Mouse (Mus musculus): ENCODE measurements around the gene Kcmf1. TPM values are rescaled to one million over a fixed set of nuclear protein-coding genes. Genes with fewer than 3 reads are reported as not detected.

Gene Kcmf1
- 10 to 100 TPM; 66.2 to 67.2 (median 67.1) TPM for total RNA-seq (2022)

DNA sequence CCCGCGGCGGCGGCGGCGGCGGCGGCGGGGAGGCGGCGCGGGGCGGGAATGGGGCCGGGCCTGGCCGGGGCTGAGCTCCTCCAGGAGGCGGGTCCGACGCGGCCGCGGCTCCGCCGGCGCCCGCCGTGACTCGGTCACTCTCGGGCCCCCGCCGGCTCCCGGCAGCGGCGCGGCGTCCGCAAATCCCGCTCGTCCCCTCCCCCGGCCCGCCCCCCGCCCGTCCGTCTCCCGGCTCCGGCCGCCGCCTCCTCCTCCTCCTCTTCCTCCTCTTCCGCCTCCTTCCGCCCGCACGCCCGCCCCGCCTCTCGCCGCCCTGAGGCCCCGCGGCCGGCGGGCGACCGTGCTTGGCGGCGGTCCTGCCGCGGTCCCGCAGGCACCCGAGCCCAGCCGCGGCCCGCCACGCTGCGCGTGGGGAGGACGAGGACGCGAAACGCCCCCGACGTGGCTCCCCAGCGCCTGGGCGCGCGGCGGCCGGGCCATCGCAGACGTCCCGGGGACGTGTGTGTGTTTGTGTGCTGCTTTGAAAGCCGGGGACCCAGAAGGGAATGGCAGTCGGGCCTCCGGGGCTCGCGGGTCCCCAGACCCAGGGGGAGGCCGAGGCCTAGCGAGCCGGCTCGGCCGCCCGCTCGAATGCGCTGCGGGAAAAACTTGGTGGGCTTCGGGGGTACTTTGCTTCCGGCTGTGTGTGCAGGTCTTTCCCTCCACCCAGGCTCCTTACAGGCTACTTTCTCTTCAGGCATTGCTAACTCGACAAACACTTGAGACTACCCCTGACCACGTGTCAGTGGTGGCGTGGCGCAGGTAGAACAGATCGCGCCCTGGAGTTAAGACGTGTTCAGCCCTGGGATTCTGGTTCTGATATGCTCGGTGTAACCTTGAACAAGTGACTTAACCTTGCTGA is at the start of gene Kcmf1:
Gene Kcmf1 (minus strand): TSS at position 199 of the 901 bp plus-strand sequence.
- peak; percentile 41 to 53 for DNase-seq (ENCODE audit: low spot score in 2 of 2)

DNA sequence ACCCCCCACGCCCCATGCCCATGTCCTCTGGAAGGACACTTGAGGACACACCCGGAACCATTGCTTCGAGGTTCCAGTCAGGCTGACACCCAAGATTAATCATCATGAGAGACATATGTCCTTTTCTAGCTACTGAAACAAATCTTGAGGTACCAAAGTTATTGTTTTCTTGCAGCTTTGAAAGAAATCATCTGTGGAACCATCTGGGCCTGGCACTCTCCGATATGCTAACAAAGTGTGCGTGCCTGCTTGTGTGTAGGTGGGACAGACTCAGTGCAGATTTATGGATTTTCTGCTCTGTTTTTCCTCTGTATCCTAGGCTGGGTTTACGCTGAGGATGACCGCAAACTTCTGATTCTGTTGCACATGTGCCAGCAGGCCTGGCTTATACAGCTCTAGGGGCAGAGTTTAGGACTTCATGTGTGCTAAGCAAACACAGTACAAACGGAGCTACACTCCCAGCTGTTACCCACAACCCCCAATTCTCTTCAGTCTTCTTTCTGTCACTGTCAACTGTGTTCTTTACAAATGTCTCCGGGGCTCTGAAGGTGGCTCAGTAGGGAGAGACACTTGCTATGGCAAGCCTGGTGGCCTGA is 49.5 kb upstream of the Kcmf1 start:
- DNase-seq (ENCODE audit: low spot score in 2 of 2), result peak in 1 of 2 experiments; percentile 86

DNA sequence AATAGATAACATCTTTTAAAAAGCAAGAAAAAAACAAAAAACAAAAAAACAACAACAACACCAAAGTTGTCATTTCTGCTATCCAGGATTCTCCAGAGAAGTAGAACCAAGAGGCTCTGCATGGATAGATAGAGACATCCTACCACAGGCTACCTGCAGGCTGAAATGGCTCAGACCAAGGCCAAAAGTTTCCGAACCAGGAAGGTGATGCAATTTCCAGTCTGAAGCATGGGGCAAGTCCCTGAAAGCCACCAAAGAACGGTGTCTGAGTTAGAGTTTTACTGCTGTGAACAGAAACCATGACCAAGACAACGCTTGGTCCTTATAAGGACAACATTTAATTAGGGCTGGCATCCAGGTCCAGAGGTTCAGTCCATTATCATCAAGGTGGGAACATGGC is 48.6 kb upstream of the Kcmf1 start:
- DNase-seq (ENCODE audit: low spot score in 2 of 2), result no peak

DNA sequence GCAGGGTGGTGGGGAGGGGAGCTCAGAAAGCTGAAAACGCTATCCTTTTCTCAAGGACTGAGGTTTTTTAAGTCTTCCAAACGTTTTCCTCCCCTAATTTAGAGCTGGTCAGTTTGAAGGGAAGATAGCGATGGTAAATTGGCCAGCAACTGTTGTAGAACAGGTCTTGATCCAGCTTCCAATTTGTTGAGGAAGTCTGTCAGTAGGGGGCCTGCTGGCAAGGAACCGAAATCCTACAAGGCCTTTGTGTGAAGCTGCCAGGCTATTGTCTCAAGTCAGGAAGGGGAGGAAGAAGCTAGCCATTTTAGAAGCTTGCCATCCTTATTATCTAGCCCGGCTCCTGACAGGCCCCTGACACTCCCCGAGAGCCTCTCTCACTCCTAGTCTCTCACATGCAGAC is 48.2 kb upstream of the Kcmf1 start:
- no peak for DNase-seq (ENCODE audit: low spot score in 2 of 2)

DNA sequence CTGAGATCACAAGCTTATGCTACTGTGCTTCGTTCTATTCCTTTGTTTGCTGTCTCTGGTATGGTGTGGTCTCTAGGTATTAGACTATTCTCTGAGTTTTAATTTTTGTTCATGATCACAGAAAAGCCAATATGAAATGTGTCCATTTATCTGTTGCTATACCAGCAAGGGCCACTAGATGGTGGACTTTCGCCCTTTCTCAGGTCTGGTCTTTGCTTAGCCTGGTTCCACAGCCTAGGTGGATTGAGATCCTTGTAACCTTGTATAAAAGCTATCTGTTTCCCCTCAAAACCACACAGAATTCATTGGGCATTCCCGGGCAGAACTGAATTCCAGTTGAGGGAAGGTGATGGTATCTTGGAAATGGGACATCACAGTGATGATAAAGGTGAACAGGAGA is 40.7 kb upstream of the Kcmf1 start:
- peak; percentile 31 to 32 for DNase-seq (ENCODE audit: low spot score in 2 of 2)

DNA sequence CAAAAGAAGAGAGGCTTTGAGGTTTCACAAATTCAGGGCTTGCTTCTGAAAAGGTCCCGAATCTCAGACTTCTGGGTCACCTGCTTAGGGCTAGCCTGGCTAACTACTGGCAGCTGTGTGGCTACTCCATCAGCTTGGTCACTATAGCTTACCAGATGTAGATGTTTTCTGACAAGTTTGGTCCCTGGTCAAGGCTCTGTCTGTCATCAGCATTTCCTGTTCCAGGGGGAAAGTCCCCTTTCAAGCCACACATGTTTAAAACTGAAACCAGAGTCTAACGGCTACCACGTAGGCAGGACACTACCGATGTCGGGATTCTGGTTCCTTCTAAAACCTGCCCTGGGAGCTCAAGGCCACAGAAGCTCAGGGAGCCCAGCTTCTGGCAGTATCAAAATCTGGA is 38.1 kb upstream of the Kcmf1 start:
- no peak for DNase-seq (ENCODE audit: low spot score in 2 of 2)

DNA sequence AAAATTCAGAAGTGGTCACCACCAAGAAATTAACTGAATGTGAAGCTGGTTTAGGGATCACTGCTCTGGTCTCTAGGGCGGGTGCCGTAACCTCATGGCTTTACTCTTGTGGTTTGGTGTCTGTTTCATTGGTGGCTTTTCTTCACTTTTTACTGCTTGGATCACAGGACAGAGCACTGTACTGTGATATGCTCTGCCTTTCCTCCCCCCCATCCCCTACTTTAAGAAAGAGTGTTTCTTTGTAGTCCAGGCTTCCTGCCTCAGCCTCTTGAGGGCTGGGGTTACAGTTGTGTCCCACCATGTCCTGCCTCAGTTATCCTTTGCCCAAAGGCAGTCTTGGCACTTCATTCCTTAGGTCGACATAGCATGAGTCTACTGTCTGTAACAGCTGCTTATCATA is 37.7 kb upstream of the Kcmf1 start:
- no peak for DNase-seq (ENCODE audit: low spot score in 2 of 2)

DNA sequence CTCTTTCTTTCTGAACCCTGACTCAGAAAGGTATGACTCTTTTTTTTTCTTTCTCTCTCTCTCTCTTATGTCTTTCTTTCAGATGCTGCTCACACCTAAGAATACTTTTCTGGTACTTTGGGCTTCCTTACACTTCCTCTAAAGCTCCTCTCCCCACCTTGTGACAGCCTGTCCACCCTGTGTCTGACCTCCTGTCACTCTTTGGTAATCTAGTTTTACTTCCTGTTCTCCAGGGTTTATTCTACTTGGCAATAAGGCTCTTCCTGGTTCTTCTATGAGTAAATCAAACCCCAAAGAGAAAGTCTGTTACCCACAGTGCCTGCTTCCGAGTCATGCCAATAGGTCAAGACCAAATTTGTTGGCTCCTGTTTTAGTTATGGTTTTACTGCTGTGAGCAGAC is 33.2 kb upstream of the Kcmf1 start:
- no peak for DNase-seq (ENCODE audit: low spot score in 2 of 2)

DNA sequence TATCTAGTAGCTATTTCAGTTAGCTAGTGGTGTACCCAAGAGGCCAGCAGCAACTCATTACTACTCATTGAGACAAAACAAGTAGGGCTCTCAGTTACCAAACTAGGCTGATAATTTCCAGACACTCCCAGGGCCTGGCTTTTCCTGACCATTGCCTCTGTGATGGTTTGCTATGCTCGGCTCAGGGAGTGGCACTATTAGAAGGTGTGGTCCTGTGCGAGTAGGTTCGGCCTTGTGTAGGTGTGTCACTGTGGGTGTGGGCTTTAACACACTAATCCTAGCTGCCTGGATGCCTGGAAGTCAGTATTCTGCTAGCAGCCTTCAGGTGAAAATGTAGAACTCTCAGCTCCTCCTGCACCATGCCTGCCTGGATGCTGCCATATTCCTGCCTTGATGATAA is 31.8 kb upstream of the Kcmf1 start:
- no peak for DNase-seq (ENCODE audit: low spot score in 2 of 2)

DNA sequence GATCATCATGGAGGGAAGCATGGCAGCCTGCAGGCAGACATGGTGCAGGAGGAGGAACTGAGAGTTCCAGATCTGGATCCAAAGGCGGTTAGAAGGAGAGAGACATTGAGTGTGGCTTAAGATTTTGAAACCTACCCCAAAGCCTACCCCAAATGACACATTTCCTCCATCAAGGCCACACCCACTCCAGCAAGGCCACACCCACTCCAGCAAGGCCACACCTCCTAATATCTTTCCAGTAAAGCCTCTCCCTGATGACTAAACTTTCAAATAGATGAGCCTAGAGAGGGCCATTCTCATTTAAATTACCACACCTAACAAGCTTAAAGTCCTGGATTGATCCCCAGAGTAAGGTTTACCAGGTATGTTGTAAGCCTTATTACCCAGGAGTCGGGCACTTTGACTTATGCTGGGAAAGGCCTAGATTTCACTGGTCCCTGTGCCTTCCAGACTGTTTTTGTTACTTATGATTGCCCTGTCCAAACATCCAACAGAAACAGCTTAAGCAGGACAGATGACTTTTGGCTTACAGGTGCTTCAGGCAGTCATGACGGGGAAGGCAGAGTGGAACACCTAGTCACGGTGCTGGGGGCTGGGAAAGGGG is 30.1 kb upstream of the Kcmf1 start:
- no peak for DNase-seq (ENCODE audit: low spot score in 2 of 2)

DNA sequence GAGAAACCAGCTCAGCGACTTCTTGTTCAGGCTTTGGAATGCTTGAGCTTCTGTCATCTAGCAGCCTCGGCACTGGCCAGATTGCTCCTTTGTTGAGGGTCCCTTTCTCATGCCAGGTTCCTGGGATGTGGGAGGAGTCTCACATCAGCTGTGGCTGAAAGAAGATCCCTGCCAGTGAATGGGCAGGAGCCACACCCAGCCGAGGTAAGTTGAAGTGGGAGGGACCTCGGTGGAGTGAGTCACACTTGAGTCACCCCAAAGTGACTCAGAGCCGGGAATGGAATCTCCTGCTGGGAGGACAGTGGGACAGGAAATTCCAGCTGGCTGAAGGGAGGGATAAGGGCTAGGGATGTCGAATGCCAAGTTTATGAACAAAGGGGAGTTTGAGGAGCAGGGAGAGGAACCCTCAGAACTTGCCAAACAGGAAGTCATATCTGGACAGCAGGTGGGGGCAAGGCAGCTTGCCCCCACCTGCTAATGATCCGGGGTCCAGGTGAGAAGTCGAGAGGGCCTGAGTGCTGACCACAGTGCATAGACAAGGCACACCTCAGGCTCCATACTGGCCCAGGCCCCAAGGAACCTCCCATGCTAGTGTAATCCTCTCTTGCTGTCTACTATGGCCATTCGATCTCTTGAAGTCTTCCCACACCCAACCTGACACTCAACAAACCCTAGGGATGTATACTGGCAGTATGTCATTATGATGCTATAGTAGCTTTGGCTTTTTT is 27.1 kb upstream of the Kcmf1 start:
- DNase-seq (ENCODE audit: low spot score in 2 of 2), result peak in 1 of 2 experiments; percentile 26

DNA sequence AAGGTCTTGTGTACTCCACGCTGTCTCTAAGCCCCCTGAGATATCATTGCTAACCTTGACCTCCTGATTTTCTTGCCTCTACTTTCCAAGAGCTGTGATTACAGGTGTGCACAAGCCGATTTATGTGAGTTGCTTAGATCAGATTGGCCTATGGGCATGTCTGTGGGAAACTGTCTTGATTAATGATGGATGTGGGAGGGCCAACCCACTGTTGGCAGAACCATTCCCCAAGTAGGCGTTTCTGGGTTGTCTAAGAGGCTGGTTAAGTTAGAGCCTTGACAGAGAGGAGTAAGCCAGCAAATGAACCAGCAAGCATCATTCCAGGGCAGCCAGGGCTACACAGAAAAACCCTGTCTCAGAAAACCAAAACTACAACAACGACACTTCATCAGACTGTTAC is 26.3 kb upstream of the Kcmf1 start:
- DNase-seq (ENCODE audit: low spot score in 2 of 2), result no peak

DNA sequence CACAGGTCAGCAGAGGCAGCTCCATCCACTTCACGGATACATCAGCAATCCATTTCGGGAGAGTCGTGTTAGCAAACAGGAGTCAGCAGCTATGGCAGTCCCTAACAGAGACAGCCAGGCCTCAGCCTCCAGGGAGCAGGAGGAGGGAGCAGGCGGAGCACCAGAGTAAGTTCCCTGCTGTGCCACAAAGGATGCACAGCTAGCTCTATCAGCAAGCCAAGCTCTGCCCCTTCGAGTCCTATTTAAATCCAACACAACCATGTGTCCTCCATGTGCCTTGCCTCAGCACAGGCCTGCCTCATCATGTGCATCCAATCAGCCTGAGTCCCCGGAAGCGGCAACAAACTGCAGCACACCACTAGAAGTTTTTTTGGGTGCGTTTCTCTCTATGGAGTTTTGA is 23.6 kb upstream of the Kcmf1 start:
- no peak for DNase-seq (ENCODE audit: low spot score in 2 of 2)

DNA sequence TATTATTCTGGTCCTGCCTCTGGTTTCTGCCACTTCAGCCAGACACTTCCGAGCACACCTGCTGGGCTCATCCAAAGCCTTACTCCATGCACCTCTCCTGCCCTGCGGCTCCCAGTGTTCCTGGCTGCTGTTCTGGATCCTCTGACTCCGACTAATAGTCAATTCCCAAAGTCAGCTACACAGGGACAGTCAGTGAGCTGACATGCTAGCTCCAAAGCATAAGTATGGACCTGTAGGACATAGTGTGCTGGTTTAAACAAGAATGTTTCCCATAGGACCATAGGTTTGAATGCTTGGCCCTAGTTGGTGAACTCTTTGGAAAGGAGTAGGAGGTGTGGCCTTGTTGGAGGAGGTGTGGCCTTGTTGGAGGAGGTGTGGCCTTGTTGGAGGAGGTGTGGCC is 21.3 kb upstream of the Kcmf1 start:
- DNase-seq (ENCODE audit: low spot score in 2 of 2), result no peak

DNA sequence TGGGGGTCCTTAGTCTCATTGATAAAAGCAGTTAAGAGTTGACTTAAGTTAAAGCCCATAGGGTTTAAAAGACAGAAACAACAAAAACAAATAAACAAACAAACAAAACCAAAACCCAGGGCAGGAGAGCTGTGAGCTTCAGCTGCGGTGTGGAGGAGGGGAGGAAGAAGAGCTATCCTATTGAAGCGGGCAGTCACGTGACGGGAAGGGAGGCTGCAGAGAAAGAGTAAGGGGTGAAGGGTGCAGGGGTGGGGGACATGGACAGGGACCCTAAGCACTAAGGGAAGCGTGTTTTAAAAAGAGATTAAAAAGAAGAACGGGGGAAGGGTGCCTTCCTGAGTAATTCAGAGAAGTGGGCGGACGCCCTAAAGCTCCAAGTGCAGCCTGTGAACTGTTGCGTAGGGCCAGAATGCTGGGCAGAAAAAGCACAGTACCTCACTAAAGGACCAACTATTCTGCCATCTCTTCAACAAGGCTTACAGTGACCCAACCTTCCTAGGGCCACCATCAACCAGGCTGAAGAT is 18.8 kb upstream of the Kcmf1 start:
- no peak for DNase-seq (ENCODE audit: low spot score in 2 of 2)

DNA sequence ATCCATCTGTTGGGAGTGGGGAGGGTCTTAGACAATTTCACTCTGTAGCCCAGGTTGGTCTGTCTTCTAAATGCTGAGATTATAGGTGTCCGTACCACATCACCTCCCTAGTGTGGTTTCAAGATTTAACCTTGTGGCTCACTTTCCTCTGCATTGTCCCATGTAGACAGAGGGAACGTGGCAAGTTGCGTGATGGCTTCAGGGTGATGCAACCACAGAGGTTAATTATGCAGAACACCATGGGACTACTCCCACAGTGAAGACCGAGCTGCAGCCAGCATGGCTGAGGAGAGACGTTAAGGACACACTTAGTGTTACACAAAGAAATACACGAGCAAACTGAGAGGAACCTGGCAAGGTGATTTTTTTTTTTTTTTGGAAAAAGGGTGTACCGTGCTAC is 16.6 kb upstream of the Kcmf1 start:
- no peak for DNase-seq (ENCODE audit: low spot score in 2 of 2)

DNA sequence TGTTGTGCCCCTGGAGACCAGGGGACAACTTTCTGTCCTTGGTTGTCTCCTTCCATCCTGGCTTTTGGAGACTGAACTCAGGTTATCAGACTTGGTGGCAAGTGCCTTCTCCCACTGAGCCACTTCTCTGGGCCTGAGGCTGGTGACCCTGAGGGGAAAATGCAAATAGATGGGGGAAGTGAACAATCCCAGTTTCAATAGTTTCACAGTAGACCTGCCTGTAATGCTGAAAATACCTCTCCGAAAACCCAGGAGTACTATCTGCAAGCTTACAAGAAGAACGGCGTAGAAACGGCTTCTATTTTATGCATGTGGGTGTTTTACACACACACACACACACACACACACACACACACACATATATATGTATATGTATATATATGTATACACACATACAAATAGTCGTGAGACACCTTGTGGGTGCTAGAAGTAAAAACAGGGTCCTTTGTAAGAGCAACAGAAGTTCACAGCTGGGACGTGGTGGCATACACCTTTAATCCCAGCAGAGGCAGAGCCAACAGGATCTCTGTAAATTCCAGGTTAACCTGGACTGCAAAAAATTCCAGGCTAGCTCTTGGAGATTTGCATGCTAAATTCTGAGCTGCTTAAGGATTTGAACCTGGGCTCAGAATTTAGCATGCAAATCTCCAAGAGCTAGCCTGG is 14.4 kb upstream of the Kcmf1 start:
- DNase-seq (ENCODE audit: low spot score in 2 of 2), result no peak

DNA sequence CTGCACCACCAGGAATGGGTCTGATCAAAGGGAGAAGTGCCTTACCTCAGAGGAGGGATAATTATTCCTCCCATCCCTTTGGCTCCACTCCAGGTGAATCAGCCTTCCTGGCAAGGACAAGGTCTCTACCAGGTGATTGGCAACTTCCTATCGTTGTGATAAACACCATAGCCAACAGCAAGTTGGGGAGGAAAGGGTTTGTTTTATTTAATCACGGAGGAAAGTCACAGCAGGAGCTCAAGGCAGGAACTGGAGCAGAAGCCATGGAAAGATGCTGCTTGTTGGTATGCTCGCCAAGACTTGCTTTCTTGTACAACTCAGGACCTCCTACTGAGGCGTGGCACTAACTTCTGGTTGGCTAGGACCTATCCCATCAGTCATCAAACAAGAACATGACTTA is 11.5 kb upstream of the Kcmf1 start:
- no peak for DNase-seq (ENCODE audit: low spot score in 2 of 2)

DNA sequence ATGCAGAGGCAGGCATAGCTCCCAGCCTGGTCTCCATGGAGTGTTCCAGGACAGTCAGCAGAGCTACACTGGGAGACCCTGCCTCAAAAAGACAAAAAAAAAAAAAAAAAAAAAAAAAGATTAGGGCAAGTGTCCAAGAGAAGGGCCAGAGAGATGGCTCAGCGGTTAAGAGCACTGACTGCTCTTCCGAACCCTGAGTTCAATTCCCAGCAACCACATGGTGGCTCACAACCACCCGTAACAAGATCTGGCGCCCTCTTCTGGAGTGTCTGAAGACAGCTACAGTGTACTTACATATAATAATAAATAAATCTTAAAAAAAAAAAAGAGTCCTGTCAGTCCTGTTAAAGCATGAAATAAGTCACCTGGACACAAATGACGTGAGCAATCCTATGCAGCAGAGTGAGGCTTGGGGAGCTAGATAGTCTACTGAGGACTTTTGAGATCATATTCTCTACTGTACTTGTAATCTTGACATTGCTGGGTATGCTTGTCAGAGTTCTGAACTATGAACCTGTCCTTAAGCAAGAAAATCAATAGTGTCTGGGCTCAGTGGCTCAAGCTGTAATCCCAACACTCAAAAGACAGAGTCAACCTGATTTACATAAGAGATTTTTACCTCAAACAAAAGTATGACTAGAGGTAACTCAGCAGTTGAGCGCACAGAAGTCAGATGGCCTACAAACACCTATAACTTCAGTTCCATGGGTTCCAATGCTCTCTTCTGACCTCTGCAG is 2.6 kb upstream of the Kcmf1 start:
- no peak for DNase-seq (ENCODE audit: low spot score in 2 of 2)

DNA sequence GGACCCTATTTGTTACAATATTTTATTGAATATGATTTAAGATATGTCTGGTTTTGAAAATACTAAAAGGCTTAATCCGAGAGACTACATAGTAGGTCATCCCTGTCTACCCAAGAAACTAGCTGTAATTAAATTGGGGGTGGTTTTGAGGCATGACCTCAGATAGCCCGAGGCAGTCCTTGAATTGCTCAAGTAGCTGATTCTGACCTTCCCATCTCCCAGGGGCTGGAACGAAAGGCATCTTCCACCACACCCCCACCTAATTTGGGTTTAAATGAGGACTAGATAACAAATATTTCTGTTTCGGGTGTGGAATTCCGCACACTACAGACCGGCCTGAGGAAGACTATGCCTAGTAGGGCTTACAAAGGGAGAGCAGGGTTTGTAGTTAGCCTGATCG is 1.2 kb upstream of the Kcmf1 start:
- DNase-seq (ENCODE audit: low spot score in 2 of 2), result no peak

All from left cerebral cortex, adult 8-10 months (tissue).